Mouse (Mus musculus) mouse embryonic stem cell (cell line): ENCODE results near the gene Ccl17.
"Not testable (repeated sequence)": the region's sequence is repeated elsewhere in the genome, so short reads cannot be mapped to it uniquely, and the experiment has no call there.

ENCODE experiments used
- in situ Hi-C, 2 experiments: fragments of 300-500 bp; cut with MboI; formaldehyde crosslinking; loops; 1 replicate in 1 of 2; 3 replicates in 1 of 2; pipeline ENCODE4 v1.14.3; 2019 to 2020; ENCODE audit warnings: low sequenced_read_pairs in 2 of 2, low pct_unique_long_range_greater_than_20kb in 1 of 2, mixed read lengths in 1 of 2; ENCODE audit not compliant: unreplicated experiment in 1 of 2

Gene Ccl17

GRCm38 (mm10) chr8:94817933-94818332 lies 7.7 kb downstream of the Ccl17 start:
- in situ Hi-C loops = loop anchor here in 1 of 2 experiments (5.0 kb wide), 1 partner anchor 89 kb away; no protein-coding TSS in a partner anchor

- in situ Hi-C loops = loop anchor here in 1 of 2 experiments (5.0 kb wide), 1 partner anchor 88 kb away; no protein-coding TSS in a partner anchor
These were observed 9.5 kb downstream of the Ccl17 start for GRCm38 (mm10) chr8:94819671-94820179.

DNA sequence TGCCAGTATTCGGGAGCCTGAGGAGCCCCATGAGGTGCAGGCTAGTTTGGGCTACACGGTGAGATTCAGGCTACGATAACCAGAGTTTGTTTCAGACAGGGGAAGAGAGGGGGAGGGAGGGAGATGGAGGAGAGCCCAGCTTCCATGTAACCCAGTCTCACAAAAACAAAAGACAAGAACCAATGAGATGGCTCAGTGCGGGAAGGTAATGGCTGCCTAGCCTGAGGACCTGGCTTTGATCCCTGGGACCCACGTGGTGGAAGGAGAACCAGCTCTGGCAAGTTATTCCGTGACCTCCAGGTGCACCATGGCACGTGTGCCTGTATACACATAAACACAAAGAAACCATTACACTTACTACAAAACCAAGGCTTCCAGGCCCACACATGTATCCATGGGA lies 10.3 kb downstream of the Ccl17 start:
- in situ Hi-C loops = no loop called here

GRCm38 (mm10) chr8:94821381-94821780 lies 11.1 kb downstream of the Ccl17 start:
- in situ Hi-C loops = no loop called here

DNA sequence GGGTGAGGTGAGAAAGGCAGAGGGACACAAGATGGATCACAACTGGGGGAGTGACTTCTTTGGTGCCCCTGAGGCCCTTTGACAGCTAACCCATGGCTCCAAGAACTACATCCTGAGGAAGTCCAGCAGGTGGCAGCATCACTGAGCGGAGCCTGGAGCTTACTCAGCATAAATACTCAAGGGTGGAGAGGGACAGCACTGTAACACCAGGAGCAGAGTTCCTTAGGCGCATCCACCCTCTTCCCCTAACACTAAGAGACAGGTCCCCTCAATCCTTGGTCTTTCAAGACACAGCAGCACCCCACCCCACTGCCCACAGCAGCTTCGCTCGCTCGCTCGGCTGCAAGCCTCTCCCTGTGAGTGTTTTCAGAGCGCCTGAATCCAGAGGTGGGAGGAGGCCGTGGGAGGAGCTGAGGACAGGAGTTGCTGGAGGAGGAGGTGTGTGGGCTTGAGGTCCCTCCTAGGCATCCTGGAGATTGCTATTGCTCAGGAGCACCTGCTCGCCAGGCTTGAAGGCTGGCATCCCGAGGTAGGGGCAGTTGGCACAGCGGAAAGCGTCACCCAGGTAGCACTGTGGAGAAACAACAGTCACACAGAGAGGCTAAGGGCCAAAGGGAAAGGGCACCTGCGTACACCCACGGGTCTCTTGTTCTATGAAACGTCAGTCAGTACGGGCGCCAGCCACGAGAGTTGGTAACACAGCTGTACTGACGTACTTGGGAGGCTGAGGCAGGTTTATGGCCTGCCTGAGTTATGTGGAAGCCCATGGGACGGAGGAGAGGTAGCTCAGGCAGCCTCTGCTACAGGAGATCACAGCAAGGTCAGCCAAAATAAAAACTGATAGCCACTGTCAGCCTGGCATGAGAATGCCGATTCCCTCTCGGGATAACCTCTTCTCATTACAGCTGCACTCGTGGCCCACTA lies 12.6 kb downstream of the Ccl17 start:
- in situ Hi-C loops = no loop called here

- in situ Hi-C loops = no loop called here
These were observed 14.9 kb downstream of the Ccl17 start for GRCm38 (mm10) chr8:94825170-94825569.

DNA sequence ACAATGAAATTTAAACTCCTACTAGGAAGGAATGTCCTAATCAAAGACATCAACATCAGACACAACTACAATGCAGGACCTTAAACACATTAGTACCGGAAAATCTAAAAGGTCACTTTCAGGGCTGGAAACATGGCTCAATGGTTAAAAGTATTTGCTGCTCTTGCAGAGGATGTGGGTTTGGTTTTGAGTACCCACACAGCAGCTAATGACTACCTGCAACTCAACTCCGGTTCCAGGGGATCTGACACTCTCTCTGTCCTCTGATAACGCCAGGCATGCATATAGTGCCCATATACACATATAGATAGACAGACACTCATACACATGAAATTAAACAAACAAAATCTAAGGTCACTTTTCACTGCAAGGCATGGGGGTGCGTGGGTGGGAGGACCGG lies 16.0 kb downstream of the Ccl17 start:
- in situ Hi-C loops = no loop called here

DNA sequence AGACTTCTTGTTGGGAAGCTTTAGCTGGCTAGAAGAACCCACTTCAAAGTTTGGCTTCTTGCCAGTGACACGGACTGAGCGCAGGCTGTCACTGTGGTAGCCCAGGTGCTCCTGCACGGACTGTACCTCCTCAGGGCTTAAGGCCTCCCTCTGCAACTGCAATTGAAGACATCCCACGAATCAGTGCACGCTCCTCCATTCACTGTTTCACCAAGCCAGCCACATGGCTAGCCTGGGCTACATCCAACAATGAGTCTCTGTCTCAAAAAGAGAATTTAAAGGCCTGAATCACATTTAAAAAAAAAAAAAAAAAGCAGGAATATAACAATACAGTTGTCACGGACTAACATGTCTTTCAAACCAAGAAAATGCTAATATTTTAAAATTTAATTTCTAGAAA lies 18.0 kb downstream of the Ccl17 start:
- in situ Hi-C loops = no loop called here

GRCm38 (mm10) chr8:94833901-94834405 lies 23.7 kb downstream of the Ccl17 start:
- in situ Hi-C loops = not testable (repeated sequence)

GRCm38 (mm10) chr8:94835751-94836150 lies 25.5 kb downstream of the Ccl17 start:
- in situ Hi-C loops = not testable (repeated sequence)

DNA sequence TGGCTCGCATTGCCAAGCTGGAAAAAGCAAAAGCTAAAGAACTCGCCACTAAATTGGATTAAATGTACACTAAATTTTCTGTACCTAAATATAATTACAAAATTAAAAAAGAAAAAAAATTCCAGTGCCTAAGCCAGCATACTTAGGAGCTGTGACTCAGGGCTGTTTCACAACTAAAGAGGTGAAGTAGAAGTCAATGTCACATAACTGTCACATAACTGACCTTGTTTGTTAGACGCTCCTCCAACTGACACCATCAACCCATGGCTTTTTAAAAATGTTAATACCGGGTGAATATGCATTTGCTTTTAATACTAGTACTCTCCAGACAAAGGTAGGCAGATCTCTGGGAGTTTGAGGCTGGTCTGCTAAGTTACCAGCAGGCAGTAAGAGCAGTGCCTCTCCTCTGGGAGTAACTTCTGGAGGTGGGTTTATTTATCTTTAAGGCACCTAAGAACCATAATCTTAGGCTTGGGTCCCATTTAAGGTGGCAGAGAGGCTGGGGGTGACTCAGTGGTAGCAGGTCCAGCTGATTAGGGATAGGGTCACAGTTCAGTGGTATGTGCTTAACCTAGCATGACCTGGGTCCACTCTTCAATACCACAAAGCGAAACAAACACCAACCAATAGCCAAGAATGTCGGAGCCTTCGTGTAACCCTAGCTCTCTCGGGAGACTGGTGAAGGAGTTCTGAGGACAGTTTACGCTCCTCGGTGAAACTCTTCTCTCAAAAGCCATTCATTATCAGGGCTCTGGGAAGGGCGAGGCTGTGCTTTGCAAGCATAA lies 26.4 kb downstream of the Ccl17 start:
- in situ Hi-C loops = no loop called here

GRCm38 (mm10) chr8:94837662-94838574 lies 27.7 kb downstream of the Ccl17 start, which contains the start of the genes Coq9 and Ciapin1:
Gene Coq9, plus strand, starts transcription at chr8:94838321.
Gene Ciapin1, minus strand, starts transcription at chr8:94838358.
- in situ Hi-C loops = no loop called here

DNA sequence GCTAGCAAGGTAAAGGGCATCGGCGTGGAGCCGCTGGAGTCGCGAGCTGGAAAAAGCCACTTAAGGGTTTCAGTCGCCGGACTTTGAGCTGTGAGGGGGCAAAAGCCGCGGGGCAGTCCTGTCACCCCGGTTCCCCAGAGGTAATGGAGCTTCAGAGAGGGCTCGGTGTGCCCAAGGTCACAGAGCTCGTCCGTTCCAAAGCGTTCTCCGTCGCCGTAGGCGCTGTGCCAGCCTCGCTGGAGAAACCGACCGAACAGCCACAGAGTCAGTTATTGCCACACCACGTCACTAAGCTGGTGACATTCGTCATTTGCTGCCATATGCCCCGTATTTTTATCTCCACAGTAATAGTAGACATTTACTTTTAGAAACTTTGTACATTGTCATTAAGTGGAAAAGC lies 28.3 kb downstream of the Ccl17 start:
- in situ Hi-C loops = no loop called here

DNA sequence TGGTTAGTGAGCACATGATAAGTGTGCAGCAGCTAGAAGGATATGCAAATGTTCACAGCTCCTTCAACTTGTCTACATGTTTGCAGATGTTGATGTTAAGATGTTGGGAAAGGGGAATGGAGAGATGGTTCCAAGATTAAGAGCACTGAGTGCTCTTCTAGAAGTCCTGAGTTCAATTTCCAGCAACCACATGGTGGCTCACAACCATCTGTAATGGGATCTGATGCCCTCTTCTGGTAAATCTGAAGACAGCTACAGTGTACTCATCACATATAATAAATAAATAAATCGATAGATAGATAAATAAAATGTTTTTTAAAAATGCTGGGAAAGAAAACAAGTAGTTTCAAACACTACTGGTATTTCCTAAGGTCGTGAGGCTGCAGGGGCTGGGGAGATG lies 30.9 kb downstream of the Ccl17 start:
- in situ Hi-C loops = no loop called here

- in situ Hi-C loops = no loop called here
These were observed 39.8 kb downstream of the Ccl17 start for GRCm38 (mm10) chr8:94850049-94850448.

GRCm38 (mm10) chr8:94854761-94855160 lies 44.5 kb downstream of the Ccl17 start:
- in situ Hi-C loops = not testable (repeated sequence)

GRCm38 (mm10) chr8:94857011-94857345 lies 46.7 kb downstream of the Ccl17 start:
- in situ Hi-C loops = no loop called here
